Mouse (Mus musculus) NIH3T3 (cell line): ENCODE data around the gene Aebp2.

Experiments used
- DNase-seq: peaks from one replicate; pipeline ENCODE4 v3.0.0-alpha.2; 2012; ENCODE audit warnings: low read depth

Gene Aebp2

GRCm38 (mm10) chr6:140696192-140696879 is 73.9 kb downstream of the Aebp2 start:
- DNase-seq = no peak

DNA sequence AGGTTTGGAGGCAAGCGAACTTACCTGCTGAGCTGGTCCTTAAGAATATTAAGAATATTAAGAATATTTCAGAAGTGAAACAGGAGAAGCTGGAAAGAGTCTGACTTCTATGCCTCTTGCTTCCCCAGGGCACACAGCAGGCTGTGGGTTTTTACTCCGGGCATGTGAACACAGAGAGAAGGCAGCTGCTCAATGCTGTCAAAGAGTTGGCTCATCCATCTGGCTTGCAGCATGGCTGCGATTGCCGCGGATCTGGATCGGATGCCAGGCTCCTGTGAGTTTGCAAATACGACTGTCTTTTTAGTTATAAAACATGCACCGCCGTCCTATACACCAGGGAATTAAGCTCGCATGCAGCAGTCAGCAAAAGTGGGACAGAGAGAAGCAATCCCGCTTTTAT is 75.5 kb downstream of the Aebp2 start:
- no peak for DNase-seq

DNA sequence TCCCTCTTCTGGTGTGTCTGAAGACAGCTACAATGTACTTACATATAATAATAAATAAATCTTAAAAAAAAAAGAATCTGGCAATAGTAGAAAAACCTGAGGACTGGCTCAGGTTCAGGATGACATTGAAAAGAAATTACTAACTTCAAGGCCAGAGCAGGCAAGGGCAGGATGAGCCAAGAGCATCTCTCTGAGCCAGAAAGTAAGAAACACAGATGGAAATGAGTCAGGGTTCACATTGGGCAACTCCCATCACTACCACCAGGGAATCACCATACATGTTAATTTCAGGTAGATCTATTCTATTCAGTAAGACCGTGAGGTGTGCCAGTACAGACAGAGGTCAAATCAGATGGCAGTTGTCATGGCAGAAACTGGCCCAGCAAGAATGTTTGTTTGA is 76.1 kb downstream of the Aebp2 start:
- peak; percentile 60 for DNase-seq

GRCm38 (mm10) chr6:140701259-140701658 is 78.8 kb downstream of the Aebp2 start:
- DNase-seq = no peak

GRCm38 (mm10) chr6:140705132-140705531 is 82.7 kb downstream of the Aebp2 start:
- no peak for DNase-seq

DNA sequence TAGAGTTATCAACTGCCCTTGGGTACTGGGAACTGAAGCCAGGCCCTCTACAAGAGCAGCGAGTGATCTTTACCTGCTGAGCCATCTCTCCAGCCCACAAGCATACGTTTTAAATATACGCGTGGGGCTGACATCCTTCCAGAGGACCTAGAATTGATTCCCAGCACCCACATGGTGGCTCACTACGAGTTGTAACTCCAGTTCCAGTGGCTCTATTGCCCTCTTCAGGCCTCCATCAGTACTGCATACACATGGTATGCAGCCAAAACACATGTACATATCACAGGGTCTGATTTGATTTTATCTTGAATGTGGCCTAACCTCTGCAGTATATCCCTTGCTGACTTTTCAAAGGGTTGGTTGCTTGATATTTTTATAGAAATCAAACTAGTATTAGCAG is 83.6 kb downstream of the Aebp2 start:
- no peak for DNase-seq

GRCm38 (mm10) chr6:140708059-140708458 is 85.6 kb downstream of the Aebp2 start:
- DNase-seq = no peak

DNA sequence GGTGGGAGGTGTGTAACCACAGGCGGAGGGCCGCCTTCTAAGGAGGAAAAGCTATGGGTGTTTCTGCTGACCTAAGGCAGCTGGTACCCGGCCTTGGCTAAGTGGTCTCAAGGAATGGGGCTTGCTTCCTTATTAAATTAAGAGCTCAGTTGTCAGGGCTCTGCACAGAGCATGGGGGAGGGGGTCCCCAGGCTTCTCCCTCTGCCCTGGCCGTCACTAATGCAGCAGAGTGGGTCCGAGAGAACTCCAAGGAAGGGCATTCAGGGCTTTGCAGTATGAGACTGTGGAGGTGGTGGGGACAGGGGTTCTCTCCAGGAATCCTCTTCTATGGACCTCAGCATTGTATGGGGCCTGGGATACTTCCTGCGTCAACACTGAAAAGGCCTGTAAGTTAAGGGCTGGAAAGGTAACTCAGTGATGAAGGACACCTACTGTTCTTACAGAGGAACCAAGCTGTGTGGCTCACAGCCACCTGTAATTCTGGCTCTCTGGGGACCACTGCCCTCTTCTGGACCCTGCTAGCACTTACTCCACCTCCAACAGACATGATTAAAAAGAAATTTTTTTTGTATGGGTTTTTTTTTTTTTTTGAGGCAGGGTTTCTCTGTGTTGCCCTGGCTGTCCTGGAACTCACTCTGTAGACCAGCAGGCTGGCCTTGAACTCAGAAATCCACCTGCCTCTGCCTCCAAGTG is 87.1 kb downstream of the Aebp2 start:
- peak; percentile 56 for DNase-seq

DNA sequence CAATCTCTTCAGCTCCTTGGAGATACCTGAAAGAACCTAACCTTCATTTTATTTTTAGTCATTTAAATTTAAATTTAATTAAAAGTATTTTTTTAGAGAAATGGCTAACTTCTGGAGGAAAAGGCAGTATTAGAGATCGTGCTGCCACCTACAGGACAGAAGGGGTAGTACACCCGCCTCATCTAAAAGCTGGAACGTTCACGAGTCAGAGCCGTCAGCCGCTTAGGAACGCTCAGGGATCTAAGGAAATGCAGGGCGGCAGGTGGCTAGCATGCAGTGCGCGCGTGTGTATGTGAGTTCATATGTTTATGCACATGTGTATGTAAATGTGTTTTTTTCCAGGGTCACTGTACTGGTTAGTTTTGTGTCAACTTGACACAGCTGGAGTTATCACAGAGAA is 90.3 kb downstream of the Aebp2 start:
- peak; percentile 83 for DNase-seq

DNA sequence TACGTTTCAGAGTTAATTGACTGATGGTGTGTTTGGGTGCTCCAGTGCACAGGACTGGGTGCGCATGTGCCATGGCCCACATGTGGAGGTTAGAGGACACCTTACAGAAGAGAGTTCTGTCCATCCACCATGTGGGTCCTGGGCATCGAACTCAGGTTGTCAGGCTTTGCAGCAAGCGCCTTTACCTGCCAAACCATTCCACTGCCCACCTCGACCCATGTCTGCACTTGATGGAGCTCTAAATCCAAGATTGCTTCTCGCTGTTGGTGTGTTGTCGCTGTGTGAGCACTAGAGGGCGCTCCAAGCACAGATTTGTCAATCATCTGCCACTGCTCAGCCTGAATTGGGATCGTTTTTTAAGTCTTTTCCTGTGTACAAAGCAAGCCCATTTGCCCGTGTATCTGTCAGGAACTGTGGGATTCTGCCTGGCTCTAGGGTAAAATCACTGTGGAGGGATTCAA is 92.5 kb downstream of the Aebp2 start:
- DNase-seq = peak; percentile 93

DNA sequence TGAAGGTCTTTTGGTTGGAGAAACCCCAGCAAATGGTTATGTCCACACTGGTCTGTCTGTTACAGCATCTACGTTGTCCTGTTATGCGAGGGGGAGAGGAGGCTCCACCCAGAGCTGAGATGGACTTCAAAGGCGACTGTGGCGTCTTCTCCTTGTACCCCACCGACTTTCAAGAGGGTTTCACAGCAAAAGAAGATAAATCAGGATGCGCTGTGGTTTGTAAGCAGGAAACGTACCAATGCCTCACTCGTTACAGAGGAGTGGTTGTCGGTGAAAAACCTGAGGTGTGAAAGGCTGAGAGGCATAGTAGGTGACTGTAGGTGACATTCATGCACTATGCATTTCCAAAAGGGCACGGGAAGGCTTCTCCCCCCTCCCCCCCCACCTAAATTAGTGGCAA is 99.6 kb downstream of the Aebp2 start:
- no peak for DNase-seq
